Mouse (Mus musculus) hindbrain, embryonic 12.5 days (tissue): ENCODE data around the gene Stx17. TPM values are rescaled to one million over a fixed set of nuclear protein-coding genes. Genes with fewer than 3 reads are reported as not detected.
A peak's percentile ranks its signal among the peaks of the same experiment; 100 is the strongest.

Experiments used
- ATAC-seq: fragments of 200-750 bp; cut with Nextera tagmentation; 2 replicates; pipeline ENCODE4 v1.8.0; 2017; ENCODE audit warnings: moderate TSS enrichment; ENCODE audit not compliant: low FRiP score
- H3K27ac ChIP-seq: fragments of 300-500 bp; sonication (generic); 2 replicates; pipeline ENCODE4 v1.5.1; 2016; ENCODE audit warnings: mild to moderate bottlenecking
- H3K27me3 ChIP-seq: fragments of 300-500 bp; sonication (generic); 2 replicates; pipeline ENCODE4 v1.6.1; 2016; ENCODE audit warnings: mild to moderate bottlenecking
- H3K36me3 ChIP-seq: fragments of 300-500 bp; sonication (generic); 2 replicates; pipeline ENCODE4 v1.6.1; 2016; ENCODE audit warnings: mild to moderate bottlenecking
- H3K4me1 ChIP-seq: fragments of 300-500 bp; sonication (generic); 2 replicates; pipeline ENCODE4 v1.6.1; 2016
- H3K4me2 ChIP-seq: fragments of 300-500 bp; sonication (generic); replicated peaks from 2 replicates; pipeline ENCODE4 v1.6.1; 2016; ENCODE audit warnings: mild to moderate bottlenecking
- H3K4me3 ChIP-seq: fragments of 300-500 bp; sonication (generic); 2 replicates; pipeline ENCODE4 v1.5.1; 2016; ENCODE audit warnings: mild to moderate bottlenecking
- H3K9ac ChIP-seq: fragments of 300-500 bp; sonication (generic); 2 replicates; pipeline ENCODE4 v1.6.1; 2016; ENCODE audit warnings: mild to moderate bottlenecking, moderate library complexity
- H3K9me3 ChIP-seq: fragments of 300-500 bp; sonication (generic); replicated peaks from 2 replicates; pipeline ENCODE4 v1.6.1; 2016; ENCODE audit warnings: mild to moderate bottlenecking
- WGBS: fragments of 180-500 bp; shearing (Covaris S2); methylation state at CpG from one replicate; pipeline ENCODE4 v1.1.7; 2016; 5-methylcytosine and 5-hydroxymethylcytosine counted together
- microRNA counts: library from miRNA; unstranded; fragments of <30 nt; microRNA quantifications from one replicate; lab custom pipeline; 2017
- microRNA-seq: library from miRNA; unstranded; fragments of <30 nt; microRNA quantifications from one replicate; pipeline ENCODE4, GENCODE M21; 2017
- polyA plus RNA-seq: library from polyadenylated mRNA; unstranded; fragments of >200 nt; fragmentation: Nextera tagmentation; extraction: Ambion mirVana; gene quantifications from 2 replicates; pipeline ENCODE4 v1.2.1, GENCODE M21; 2016

Stx17 gene
- polyA plus RNA-seq, 1 experiment from 2014 or later = 29.5 TPM

DNA sequence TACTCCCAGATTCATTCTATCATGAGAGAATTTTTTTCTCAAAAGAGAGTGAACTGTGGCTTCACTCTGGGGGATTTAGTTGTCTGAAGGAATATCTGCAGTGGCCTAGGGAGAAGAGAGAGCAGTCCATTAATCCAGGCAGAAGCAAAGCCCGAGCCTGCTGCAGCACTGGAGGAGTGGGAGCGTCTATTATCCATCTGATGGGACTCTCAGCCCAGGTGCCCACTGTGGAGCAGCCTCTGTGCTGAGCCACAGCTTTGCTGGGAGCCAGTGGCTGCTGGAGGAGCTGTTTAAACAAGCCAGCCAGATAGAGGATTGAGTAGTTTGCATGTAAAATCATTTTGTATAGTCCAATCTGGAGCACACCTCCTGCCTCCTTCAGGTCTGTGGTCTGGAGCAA lies 56.2 kb downstream of the Stx17 start:
- H3K9ac ChIP-seq = no peak overlapping the region
- no peak overlapping the region for H3K4me3 ChIP-seq
- 28% methylated on average over 2 of the region's 2 CpGs for WGBS
- H3K27ac ChIP-seq = no peak overlapping the region
- no peaks in the 10 kb centered on the region for H3K36me3 ChIP-seq
- no peaks in the 10 kb centered on the region for H3K4me1 ChIP-seq
- 0 out of 2 replicates have a peak, but pooled peaks cover 3% of the 10 kb centered on the region for H3K9me3 ChIP-seq
- no peaks in the 10 kb centered on the region for H3K27me3 ChIP-seq
- no peak overlapping the region for H3K4me2 ChIP-seq
- ATAC-seq = no peak

DNA sequence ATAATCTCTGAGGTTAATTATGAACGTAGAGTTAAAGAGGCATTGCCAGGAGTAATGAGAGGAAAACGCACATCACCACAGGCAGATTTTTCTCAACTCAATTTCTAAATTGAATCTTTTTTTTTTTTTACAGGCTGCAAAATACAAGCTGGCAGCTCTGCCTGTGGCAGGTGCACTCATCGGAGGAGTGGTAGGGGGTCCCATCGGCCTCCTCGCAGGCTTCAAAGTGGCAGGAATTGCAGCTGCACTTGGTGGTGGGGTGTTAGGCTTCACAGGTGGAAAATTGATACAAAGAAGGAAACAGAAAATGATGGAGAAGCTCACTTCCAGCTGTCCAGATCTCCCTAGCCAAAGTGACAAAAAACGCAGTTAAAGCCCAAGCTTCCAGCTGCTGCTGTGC lies 56.7 kb downstream of the Stx17 start:
- no peaks in the 10 kb centered on the region for H3K27me3 ChIP-seq
- 0 out of 2 replicates have a peak, but pooled peaks cover 3% of the 10 kb centered on the region for H3K9me3 ChIP-seq
- no peak overlapping the region for H3K9ac ChIP-seq
- no peak for ATAC-seq
- WGBS = 69% methylated on average over 6 of the region's 6 CpGs
- H3K27ac ChIP-seq = no peak overlapping the region
- H3K36me3 ChIP-seq = no peaks in the 10 kb centered on the region
- no peaks in the 10 kb centered on the region for H3K4me1 ChIP-seq
- no peak overlapping the region for H3K4me2 ChIP-seq
- H3K4me3 ChIP-seq = no peak overlapping the region

DNA sequence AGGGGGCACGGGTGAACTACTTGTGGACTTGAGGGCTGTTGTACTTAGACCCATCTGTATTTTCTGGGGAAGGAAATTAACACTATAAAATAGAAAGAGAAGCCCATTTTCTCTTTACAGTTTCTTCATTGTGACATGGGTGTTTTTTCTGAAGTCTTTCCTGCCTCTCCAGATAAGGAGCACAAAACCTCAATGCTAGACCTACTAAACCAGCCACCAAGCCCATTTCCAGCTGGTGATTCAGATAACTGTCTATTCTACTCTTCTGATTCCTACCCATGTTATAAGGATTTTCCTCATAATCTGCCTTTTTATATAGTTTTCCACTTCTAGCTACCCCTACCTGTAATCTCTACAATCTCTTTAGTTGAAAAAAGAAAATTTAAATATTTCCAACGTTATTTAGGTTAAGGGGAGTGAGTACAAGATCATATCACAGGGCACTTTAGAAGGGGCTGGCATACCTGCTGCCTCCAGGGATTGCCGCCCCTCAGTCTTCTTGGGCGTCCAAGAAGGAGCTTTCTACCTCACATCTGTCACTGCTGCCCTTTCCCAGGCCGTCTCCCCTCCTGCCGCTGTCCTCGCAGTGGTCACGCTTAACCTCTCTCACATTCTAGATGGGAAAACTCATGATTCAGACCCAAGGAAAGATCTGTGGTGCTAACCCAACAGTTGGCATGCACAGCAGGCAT lies 57.5 kb downstream of the Stx17 start:
- no peak overlapping the region for H3K9ac ChIP-seq
- H3K27ac ChIP-seq = no peak overlapping the region
- H3K36me3 ChIP-seq = no peaks in the 10 kb centered on the region
- H3K4me1 ChIP-seq = no peaks in the 10 kb centered on the region
- H3K27me3 ChIP-seq = no peaks in the 10 kb centered on the region
- H3K4me3 ChIP-seq = no peak overlapping the region
- 84% methylated on average over 8 of the region's 8 CpGs for WGBS
- ATAC-seq = no peak
- H3K9me3 ChIP-seq = 0 out of 2 replicates have a peak, but pooled peaks cover 3% of the 10 kb centered on the region
- H3K4me2 ChIP-seq = no peak overlapping the region

DNA sequence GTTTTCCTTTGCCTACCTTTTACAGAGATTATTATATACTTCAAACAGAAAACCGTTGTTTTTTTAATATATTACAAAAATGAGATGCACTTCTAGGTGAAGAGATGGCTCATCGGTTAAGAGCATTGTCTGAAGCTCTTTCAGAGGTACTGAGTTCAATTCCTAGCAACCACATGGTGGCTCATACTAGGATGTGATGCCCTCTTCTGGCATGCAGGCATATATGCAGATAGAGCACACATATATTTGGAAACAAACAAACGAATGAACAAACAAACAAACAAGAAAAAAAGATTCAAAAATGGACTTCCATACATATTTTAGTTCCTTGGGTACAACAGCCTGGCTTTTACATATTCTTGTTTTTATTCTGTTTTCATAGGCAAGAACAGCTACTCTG lies 73.2 kb downstream of the Stx17 start:
- Histone ChIP-seq H3K27me3 (no peaks in the 10 kb centered on the region), H3K27ac (no peak overlapping the region), H3K4me1 (no peaks in the 10 kb centered on the region), H3K9ac (no peak overlapping the region), H3K36me3 (peaks cover 18% of the 10 kb centered on the region), H3K4me3 (no peak overlapping the region), H3K9me3 (no peaks in the 10 kb centered on the region), H3K4me2 (no peak overlapping the region)
- WGBS = 89% methylated on average over 3 of the region's 3 CpGs
- no peak for ATAC-seq

DNA sequence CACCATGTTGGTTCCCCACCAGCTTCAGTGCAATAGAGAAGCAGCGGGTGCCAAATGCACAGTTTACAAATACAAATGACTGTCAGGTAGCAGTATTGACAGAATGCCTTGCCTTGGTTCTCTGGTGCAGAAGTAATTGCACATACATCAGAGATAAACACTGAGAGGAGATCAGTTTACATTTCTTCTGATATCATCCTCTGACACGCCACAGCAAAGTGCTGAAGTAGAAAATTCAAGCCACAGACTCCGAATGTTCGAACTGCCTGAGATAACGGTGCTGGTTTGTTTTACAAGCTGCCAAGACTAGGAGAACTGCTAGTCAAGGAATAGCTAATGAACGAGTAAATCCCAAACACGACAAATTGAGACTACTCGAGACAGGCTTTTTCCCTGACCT lies 73.7 kb downstream of the Stx17 start:
- Histone ChIP-seq H3K27ac (no peak overlapping the region), H3K9me3 (no peaks in the 10 kb centered on the region)
- WGBS = 88% methylated on average over 8 of the region's 8 CpGs

DNA sequence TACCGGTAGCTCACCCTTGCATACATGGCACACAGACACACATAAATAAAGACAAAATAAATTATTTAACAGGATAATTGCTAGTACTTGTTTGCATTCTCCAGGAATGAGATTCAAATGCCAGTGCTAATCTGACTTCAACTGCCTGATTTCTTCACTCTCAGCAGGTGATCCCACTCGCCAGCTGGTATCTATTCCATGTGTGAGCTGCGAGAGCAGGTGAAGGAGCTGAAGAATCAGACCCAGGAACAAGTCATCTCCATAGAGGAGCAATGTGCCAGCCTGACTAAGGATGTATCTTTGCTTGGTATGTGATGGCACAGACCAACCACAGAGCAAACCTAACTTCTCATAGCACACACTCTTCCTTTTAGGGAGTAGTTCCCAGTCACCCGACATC lies 78.8 kb downstream of the Stx17 start:
- H3K36me3 ChIP-seq = peaks cover 12% of the 10 kb centered on the region; the same call in 1 of the 2 replicates
- no peaks in the 10 kb centered on the region for H3K4me1 ChIP-seq
- H3K27ac ChIP-seq = no peak overlapping the region
- ATAC-seq = no peak
- no peak overlapping the region for H3K9ac ChIP-seq
- H3K27me3 ChIP-seq = no peaks in the 10 kb centered on the region
- WGBS = 80% methylated on average over 4 of the region's 4 CpGs
- no peak overlapping the region for H3K4me3 ChIP-seq
- no peaks in the 10 kb centered on the region for H3K9me3 ChIP-seq
- no peak overlapping the region for H3K4me2 ChIP-seq

More for the DNA sequence above, 73.7 kb downstream of the Stx17 start:
- ATAC-seq = no peak
- H3K9ac ChIP-seq = no peak overlapping the region
- no peak overlapping the region for H3K4me3 ChIP-seq
- H3K36me3 ChIP-seq = peaks cover 18% of the 10 kb centered on the region
- H3K27me3 ChIP-seq = no peaks in the 10 kb centered on the region
- H3K4me1 ChIP-seq = no peaks in the 10 kb centered on the region
- no peak overlapping the region for H3K4me2 ChIP-seq

DNA sequence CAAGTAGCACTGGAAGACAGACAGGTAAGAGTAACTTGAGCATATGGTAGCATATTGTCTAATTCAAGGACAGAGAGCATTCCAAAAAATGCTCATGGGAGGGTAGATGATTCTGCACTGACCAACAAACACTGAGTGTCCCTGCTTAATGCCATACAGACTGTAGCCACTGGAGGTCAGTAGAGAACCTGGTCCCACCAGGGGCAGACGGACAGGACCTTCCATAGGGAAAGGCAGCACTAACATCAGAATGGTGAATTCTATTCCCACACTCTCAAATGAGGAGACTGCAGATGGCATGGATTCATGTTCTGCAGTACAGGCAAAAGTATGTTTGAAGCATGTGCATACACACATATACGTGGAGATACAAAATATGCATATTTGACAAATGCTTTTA lies 100.5 kb downstream of the Stx17 start:
- Histone ChIP-seq H3K27me3 (no peaks in the 10 kb centered on the region), H3K9me3 (no peaks in the 10 kb centered on the region), H3K27ac (no peak overlapping the region), H3K36me3 (no peaks in the 10 kb centered on the region), H3K4me2 (no peak overlapping the region), H3K4me1 (no peaks in the 10 kb centered on the region), H3K9ac (no peak overlapping the region), H3K4me3 (no peak overlapping the region)
- WGBS = 26% methylated on average over 2 of the region's 2 CpGs
- ATAC-seq = 0 out of 2 replicates have a peak, but pooled peaks have one; percentile 43

DNA sequence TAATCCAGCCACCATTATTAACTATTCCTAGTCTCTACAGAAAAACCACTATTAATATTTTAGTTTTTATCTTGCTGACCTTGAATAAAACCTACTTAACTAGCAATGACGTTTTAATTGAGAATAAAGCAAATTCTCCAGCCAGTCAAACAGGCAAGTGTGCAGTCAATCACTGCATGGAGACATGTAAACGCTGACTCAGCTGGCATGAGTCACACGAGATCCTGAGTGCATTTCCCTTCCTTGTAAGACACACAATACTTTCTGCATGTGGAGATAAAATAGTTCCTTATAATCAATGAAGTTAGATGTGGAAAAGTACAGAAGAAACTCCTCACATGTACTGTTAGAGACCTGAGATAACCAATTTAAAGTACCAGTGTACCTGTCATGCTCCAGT lies 100.9 kb downstream of the Stx17 start:
- no peaks in the 10 kb centered on the region for H3K4me1 ChIP-seq
- 59% methylated on average over 3 of the region's 3 CpGs for WGBS
- no peak overlapping the region for H3K27ac ChIP-seq
- no peak overlapping the region for H3K4me3 ChIP-seq
- no peaks in the 10 kb centered on the region for H3K9me3 ChIP-seq
- no peak for ATAC-seq
- H3K36me3 ChIP-seq = no peaks in the 10 kb centered on the region
- H3K27me3 ChIP-seq = no peaks in the 10 kb centered on the region
- no peak overlapping the region for H3K9ac ChIP-seq
- no peak overlapping the region for H3K4me2 ChIP-seq

DNA sequence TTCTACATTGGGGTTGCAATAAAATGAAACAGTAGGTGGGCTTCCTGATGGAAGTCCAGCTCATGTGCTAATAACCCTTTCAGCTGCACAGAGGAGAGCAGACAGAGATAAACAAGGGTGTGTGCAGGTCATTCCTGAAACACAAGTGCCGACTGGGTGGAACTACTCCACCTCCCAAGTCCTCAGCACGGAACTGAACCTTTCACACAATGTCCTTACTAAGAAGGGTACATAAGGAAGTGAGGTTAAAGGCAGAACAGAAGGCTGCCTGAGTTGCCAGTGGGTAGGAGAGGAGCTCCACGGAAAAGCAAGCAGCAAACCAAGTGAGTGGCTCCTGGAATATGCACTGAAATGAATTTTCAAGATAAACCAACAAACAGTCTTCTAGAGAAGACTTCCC lies 102.1 kb downstream of the Stx17 start:
- Histone ChIP-seq H3K9me3 (no peaks in the 10 kb centered on the region), H3K4me3 (no peak overlapping the region), H3K27ac (no peak overlapping the region), H3K4me1 (no peaks in the 10 kb centered on the region), H3K9ac (no peak overlapping the region), H3K36me3 (no peaks in the 10 kb centered on the region), H3K4me2 (no peak overlapping the region), H3K27me3 (no peaks in the 10 kb centered on the region)
- ATAC-seq = no peak
- WGBS = 71% methylated on average over 3 of the region's 3 CpGs

MicroRNA genes within 50 kb of the gene (microRNA counts, 519-probe panel; counts per million panel counts)
- 470 counts per million, percentile 58 among the panel's probes with 10 or more counts for microRNA mmu-miR-1958 (lab: Ali Mortazavi, UCI)

Small RNA genes lying within 50 kb of the gene (microRNA-seq; reads per million reads assigned to microRNA genes)
- gene Mir1958 = not detected

Other genes with a start within 250 kb of the Stx17 start
- gene Nr4a3, start 79.8 kb upstream of the Stx17 start, polyA plus RNA-seq = 2.0 TPM in 2 replicates
- gene Erp44, start 154.6 kb downstream of the Stx17 start, polyA plus RNA-seq = 76.4 and 83.0 TPM in 2 replicates
- 10.4 and 11.2 TPM in 2 replicates for gene Invs, start 154.8 kb downstream of the Stx17 start, polyA plus RNA-seq